Mouse (Mus musculus) midbrain, embryonic 12.5 days (tissue): ENCODE measurements around the gene Spag6. TPM values are rescaled to one million over a fixed set of nuclear protein-coding genes. Genes with fewer than 3 reads are reported as not detected.
A peak's percentile ranks its signal among the peaks of the same experiment; 100 is the strongest.

Source experiments
- ATAC-seq: fragments of 200-750 bp; cut with Nextera tagmentation; 2 replicates; pipeline ENCODE4 v1.8.0; 2017; ENCODE audit warnings: low read depth, moderate TSS enrichment, moderate library complexity; ENCODE audit not compliant: low FRiP score
- H3K27ac ChIP-seq: fragments of 300-500 bp; sonication (generic); replicated peaks from 2 replicates; pipeline ENCODE4 v1.5.1; 2016; ENCODE audit warnings: mild to moderate bottlenecking
- H3K27me3 ChIP-seq: fragments of 300-500 bp; sonication (generic); 2 replicates; pipeline ENCODE4 v1.6.1; 2016; ENCODE audit warnings: mild to moderate bottlenecking
- H3K36me3 ChIP-seq: fragments of 300-500 bp; sonication (generic); 2 replicates; pipeline ENCODE4 v1.6.1; 2016
- H3K4me1 ChIP-seq: fragments of 300-500 bp; sonication (generic); 2 replicates; pipeline ENCODE4 v1.6.1; 2016
- H3K4me2 ChIP-seq: fragments of 300-500 bp; sonication (generic); replicated peaks from 2 replicates; pipeline ENCODE4 v1.6.1; 2016; ENCODE audit warnings: mild to moderate bottlenecking, moderate library complexity
- H3K4me3 ChIP-seq: fragments of 300-500 bp; sonication (generic); 2 replicates; pipeline ENCODE4 v1.5.1; 2016; ENCODE audit warnings: mild to moderate bottlenecking
- H3K9ac ChIP-seq: fragments of 300-500 bp; sonication (generic); replicated peaks from 2 replicates; pipeline ENCODE4 v1.6.1; 2016; ENCODE audit warnings: mild to moderate bottlenecking, moderate library complexity
- H3K9me3 ChIP-seq: fragments of 300-500 bp; sonication (generic); 2 replicates; pipeline ENCODE4 v1.6.1; 2016; ENCODE audit warnings: mild to moderate bottlenecking
- WGBS: fragments of 180-500 bp; shearing (Covaris S2); methylation state at CpG from one replicate; pipeline ENCODE4 v1.1.7; 2016; 5-methylcytosine and 5-hydroxymethylcytosine counted together
- polyA plus RNA-seq: library from polyadenylated mRNA; unstranded; fragments of >200 nt; fragmentation: Nextera tagmentation; extraction: Ambion mirVana; gene quantifications from 2 replicates; pipeline ENCODE4 v1.2.1, GENCODE M21; 2016

Gene Spag6
- 0.32 and 0.35 TPM in 2 replicates for polyA plus RNA-seq

- Histone ChIP-seq H3K27ac (peak within 1 kb of the TSS; percentile 76), H3K36me3 (no peaks in the 10 kb centered on the region), H3K27me3 (peaks cover 65% of the 10 kb centered on the region), H3K9ac (peak within 1 kb of the TSS; percentile 81), H3K4me2 (peak within 1 kb of the TSS; percentile 91), H3K4me3 (peak within 1 kb of the TSS; percentile 62), H3K4me1 (peaks cover 33% of the 10 kb centered on the region), H3K9me3 (no peaks in the 10 kb centered on the region)
- WGBS, result under 1% methylated on average over 61 of the region's 61 CpGs
- peak; percentile 71 for ATAC-seq
Measured at GRCm38 (mm10) chr2:18693871-18694610, at the start of gene Spag6. Spag6 (plus strand) TSS chr2:18694032.

DNA sequence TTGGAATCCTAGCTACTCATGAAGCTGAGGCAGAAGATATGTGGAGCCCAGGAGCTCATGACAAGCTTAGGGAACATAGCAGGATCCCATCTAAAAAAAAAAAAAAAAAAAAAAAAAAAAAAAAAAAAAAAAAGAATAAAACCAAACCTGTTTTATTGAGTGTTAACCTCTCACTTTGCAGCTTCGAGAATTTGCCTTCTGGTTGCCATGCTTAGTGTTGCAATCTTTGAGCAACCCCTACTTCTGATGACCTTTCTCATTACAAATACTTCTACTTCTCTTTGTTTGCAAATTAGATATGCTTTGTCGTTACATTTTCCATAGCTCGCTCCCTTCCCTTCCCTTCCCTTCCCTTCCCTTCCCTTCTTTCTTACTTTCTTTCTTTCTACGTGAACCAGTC lies 45.3 kb upstream of the Spag6 start:
- H3K9ac ChIP-seq, result no peak overlapping the region
- no peaks in the 10 kb centered on the region; the same call in 1 of the 2 replicates for H3K27me3 ChIP-seq
- 73% methylated on average over 4 of the region's 4 CpGs for WGBS
- no peak for ATAC-seq
- H3K27ac ChIP-seq, result no peak overlapping the region
- H3K4me1 ChIP-seq, result no peaks in the 10 kb centered on the region
- no peak overlapping the region for H3K4me2 ChIP-seq
- no peaks in the 10 kb centered on the region for H3K36me3 ChIP-seq
- no peak overlapping the region for H3K4me3 ChIP-seq
- H3K9me3 ChIP-seq, result no peaks in the 10 kb centered on the region

DNA sequence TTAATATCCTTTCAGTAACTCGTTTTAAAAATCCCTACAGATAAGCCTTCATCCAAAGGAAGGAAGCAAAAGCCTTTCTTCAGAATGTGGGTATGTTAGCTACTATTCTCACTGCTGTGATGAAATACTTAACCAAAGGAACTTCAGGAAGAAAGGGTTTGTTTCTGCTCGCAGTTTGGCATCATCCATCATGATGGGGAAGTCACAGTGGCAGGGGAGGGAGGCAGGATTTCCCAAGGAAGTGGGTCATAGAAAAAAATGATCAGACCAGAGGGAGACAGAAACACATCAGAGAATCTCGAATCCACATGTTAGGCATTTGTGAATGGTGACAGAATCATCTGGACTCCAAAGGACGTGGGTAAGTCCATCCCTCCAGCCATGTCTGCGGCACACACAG lies 39.0 kb upstream of the Spag6 start:
- Histone ChIP-seq H3K27me3 (no peaks in the 10 kb centered on the region), H3K9me3 (no peaks in the 10 kb centered on the region), H3K27ac (no peak overlapping the region), H3K4me2 (no peak overlapping the region), H3K4me3 (no peak overlapping the region), H3K9ac (no peak overlapping the region), H3K36me3 (no peaks in the 10 kb centered on the region), H3K4me1 (no peaks in the 10 kb centered on the region)
- no peak for ATAC-seq
- 80% methylated on average over 5 of the region's 5 CpGs for WGBS

DNA sequence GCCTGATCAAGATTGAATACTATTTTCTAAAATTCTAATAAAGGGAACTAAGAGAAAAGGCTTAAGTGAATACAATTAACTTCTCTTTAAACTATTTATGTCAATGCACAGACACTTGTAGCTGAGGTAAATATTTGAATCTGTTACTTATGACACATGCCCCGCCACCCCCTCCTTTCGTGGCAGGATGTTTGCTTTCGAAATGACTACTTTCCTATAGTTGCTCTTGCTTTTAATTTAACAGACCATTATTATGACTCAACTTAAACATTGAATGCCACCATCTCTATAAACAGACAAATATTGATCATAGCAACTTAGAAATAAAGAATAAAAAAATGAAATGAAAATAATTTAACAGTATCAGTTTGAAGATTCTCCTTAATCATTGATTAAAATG lies 29.8 kb upstream of the Spag6 start:
- H3K27ac ChIP-seq, result no peak overlapping the region
- H3K4me2 ChIP-seq, result no peak overlapping the region
- H3K36me3 ChIP-seq, result no peaks in the 10 kb centered on the region
- H3K9ac ChIP-seq, result no peak overlapping the region
- 94% methylated on average over 3 of the region's 3 CpGs for WGBS
- ATAC-seq, result no peak
- H3K4me3 ChIP-seq, result no peak overlapping the region
- no peaks in the 10 kb centered on the region for H3K27me3 ChIP-seq
- no peaks in the 10 kb centered on the region for H3K4me1 ChIP-seq
- H3K9me3 ChIP-seq, result no peaks in the 10 kb centered on the region

GRCm38 (mm10) chr2:18671041-18671440 lies 22.8 kb upstream of the Spag6 start:
- peaks cover 17% of the 10 kb centered on the region for H3K4me1 ChIP-seq
- 6% methylated on average over 6 of the region's 6 CpGs for WGBS
- no peak for ATAC-seq
- no peak overlapping the region for H3K4me2 ChIP-seq
- H3K36me3 ChIP-seq, result no peaks in the 10 kb centered on the region
- H3K27ac ChIP-seq, result no peak overlapping the region
- H3K27me3 ChIP-seq, result peaks cover 14% of the 10 kb centered on the region
- H3K9me3 ChIP-seq, result no peaks in the 10 kb centered on the region
- no peak overlapping the region for H3K4me3 ChIP-seq
- no peak overlapping the region for H3K9ac ChIP-seq

DNA sequence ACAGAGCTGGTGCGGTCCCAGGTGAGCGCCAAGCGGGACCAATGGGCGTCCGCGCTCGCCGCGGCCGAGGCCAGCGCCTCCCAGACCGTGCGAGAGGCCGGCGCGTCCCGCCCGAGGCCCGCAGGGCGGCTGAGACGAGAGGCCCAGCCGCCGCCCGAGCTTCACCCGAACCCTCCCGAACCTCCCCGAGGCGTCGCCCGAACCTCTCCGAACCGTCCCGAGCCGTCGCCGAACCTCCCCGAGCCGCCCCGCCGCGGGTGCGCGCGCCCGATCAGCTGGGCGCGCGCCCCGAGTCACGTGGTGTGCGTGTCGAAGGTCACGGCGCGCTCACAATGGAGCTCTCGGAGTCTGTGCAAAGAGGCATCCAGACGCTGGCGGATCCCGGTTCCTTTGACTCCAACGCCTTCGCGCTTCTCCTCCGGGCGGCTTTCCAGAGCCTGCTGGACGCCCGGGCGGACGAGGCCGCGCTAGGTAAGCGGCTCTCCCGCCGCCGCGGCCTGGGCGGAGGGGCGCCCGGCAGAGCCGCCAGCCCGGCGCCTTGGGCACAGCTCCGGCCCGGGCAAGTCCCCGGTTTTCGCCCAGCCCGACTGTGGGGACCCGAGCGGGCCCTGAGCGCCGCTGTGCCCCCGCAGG lies 21.6 kb upstream of the Spag6 start, which contains the start of gene Commd3:
Commd3 (plus strand) TSS at position 252 of the 633 bp plus-strand sequence.
- under 1% methylated on average over 86 of the region's 91 CpGs for WGBS
- Histone ChIP-seq H3K27me3 (peaks cover 15% of the 10 kb centered on the region), H3K4me1 (peaks cover 19% of the 10 kb centered on the region), H3K9me3 (no peaks in the 10 kb centered on the region), H3K9ac (peak within 1 kb of the TSS; percentile 95), H3K4me2 (peak within 1 kb of the TSS; percentile 77), H3K27ac (peak within 1 kb of the TSS; percentile 99), H3K36me3 (no peaks in the 10 kb centered on the region), H3K4me3 (peak within 1 kb of the TSS; percentile 69)
- ATAC-seq, result peak; percentile 83

GRCm38 (mm10) chr2:18672766-18673164 lies 21.1 kb upstream of the Spag6 start:
- H3K36me3 ChIP-seq, result no peaks in the 10 kb centered on the region
- peak overlapping the region; percentile 69 for H3K4me3 ChIP-seq
- H3K27me3 ChIP-seq, result peaks cover 15% of the 10 kb centered on the region
- peak overlapping the region; percentile 77 for H3K4me2 ChIP-seq
- H3K9me3 ChIP-seq, result no peaks in the 10 kb centered on the region
- H3K27ac ChIP-seq, result peak overlapping the region; percentile 99
- ATAC-seq, result no peak
- H3K9ac ChIP-seq, result peak overlapping the region; percentile 95
- WGBS, result 1% methylated on average over 11 of the region's 11 CpGs
- H3K4me1 ChIP-seq, result peaks cover 19% of the 10 kb centered on the region

GRCm38 (mm10) chr2:18673766-18674165 lies 20.1 kb upstream of the Spag6 start:
- no peak overlapping the region for H3K27ac ChIP-seq
- no peak overlapping the region for H3K4me3 ChIP-seq
- 19% methylated on average over 4 of the region's 4 CpGs for WGBS
- peaks cover 27% of the 10 kb centered on the region for H3K4me1 ChIP-seq
- no peaks in the 10 kb centered on the region for H3K36me3 ChIP-seq
- H3K4me2 ChIP-seq, result no peak overlapping the region
- no peak for ATAC-seq
- peaks cover 15% of the 10 kb centered on the region for H3K27me3 ChIP-seq
- no peaks in the 10 kb centered on the region for H3K9me3 ChIP-seq
- H3K9ac ChIP-seq, result no peak overlapping the region

DNA sequence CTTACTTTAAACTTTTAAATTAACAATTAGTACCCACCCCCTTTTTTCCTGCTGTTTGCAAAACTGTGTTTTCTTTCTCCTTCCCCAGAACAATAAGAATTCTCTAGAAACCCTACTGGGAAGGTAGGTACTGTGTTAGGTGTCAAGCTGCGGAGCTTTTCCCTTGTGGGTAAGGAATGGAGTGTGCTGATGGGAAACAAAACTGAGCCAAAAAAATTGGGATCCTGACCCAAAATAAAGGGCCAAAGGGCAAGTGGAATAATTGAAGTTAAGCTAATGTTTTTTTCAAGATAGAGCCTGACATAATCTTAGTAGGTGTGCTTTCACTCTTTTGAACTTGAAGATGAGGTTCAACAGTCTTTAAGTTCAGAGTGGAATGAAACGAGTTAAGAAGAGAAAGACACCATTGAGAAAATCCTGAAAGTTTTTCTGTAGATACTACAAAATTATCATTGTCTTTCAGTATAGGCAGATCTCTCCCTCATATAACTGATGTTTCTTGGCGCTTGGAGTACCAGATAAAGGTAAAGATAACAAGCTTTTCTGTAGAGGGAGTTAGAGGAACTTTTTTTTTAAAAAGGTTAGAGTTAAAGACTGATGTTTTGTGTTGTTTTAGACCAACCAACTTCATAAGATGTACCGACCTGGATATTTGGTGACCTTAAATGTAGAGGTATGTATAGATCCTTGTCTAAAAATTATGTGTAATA lies 19.5 kb upstream of the Spag6 start:
- H3K9me3 ChIP-seq, result no peaks in the 10 kb centered on the region
- peaks cover 30% of the 10 kb centered on the region for H3K4me1 ChIP-seq
- peaks cover 19% of the 10 kb centered on the region for H3K27me3 ChIP-seq
- 20% methylated on average over 4 of the region's 4 CpGs for WGBS
- no peak for ATAC-seq
- no peak overlapping the region for H3K4me2 ChIP-seq
- no peak overlapping the region for H3K27ac ChIP-seq
- no peak overlapping the region for H3K4me3 ChIP-seq
- H3K36me3 ChIP-seq, result no peaks in the 10 kb centered on the region
- no peak overlapping the region for H3K9ac ChIP-seq

- Histone ChIP-seq H3K9ac (peak overlapping the region; percentile 95), H3K4me2 (peak overlapping the region; percentile 81), H3K4me1 (peaks cover 42% of the 10 kb centered on the region), H3K27me3 (peaks cover 30% of the 10 kb centered on the region), H3K4me3 (peak overlapping the region; percentile 88), H3K9me3 (no peaks in the 10 kb centered on the region), H3K27ac (peak overlapping the region; percentile 98), H3K36me3 (no peaks in the 10 kb centered on the region)
- 2% methylated on average over 42 of the region's 42 CpGs for WGBS
- ATAC-seq, result no peak
Measured at GRCm38 (mm10) chr2:18675681-18676456, 18.0 kb upstream of the Spag6 start.

GRCm38 (mm10) chr2:18676457-18676935 lies 17.3 kb upstream of the Spag6 start:
- H3K36me3 ChIP-seq, result no peaks in the 10 kb centered on the region
- H3K9me3 ChIP-seq, result no peaks in the 10 kb centered on the region
- H3K9ac ChIP-seq, result peak overlapping the region; percentile 95
- peaks cover 47% of the 10 kb centered on the region for H3K4me1 ChIP-seq
- H3K27ac ChIP-seq, result peak overlapping the region; percentile 98
- peak overlapping the region; percentile 88 for H3K4me3 ChIP-seq
- WGBS, result 2% methylated on average over 22 of the region's 64 CpGs
- H3K4me2 ChIP-seq, result peak overlapping the region; percentile 81
- peaks cover 36% of the 10 kb centered on the region for H3K27me3 ChIP-seq
- ATAC-seq, result peak; percentile 90
